Mouse (Mus musculus) testis, adult 2 months (tissue): ENCODE data around the gene Tnf. TPM values are rescaled to one million over a fixed set of nuclear protein-coding genes. Genes with fewer than 3 reads are reported as not detected.

Experiments
- H3K27ac ChIP-seq: fragments of 200-500 bp; 2 replicates; pipeline ENCODE4 v1.5.1; 2012; ENCODE audit warnings: low read depth, low read length; ENCODE audit not compliant: control insufficient read depth, insufficient read depth
- H3K27me3 ChIP-seq: fragments of 200-500 bp; 2 replicates; pipeline ENCODE4 v1.6.1; 2012; ENCODE audit warnings: mild to moderate bottlenecking, low read length, moderate library complexity; ENCODE audit not compliant: control insufficient read depth, insufficient read depth
- H3K36me3 ChIP-seq: fragments of 200-500 bp; 2 replicates; pipeline ENCODE4 v1.6.1; 2012; ENCODE audit warnings: mild to moderate bottlenecking, low read length; ENCODE audit not compliant: control insufficient read depth, insufficient read depth
- H3K4me1 ChIP-seq: fragments of 200-500 bp; 2 replicates; pipeline ENCODE4 v1.6.1; 2012; ENCODE audit warnings: low read length; ENCODE audit not compliant: control insufficient read depth, insufficient read depth
- H3K4me3 ChIP-seq: fragments of 200-500 bp; 2 replicates; pipeline ENCODE4 v1.5.1; 2012; ENCODE audit warnings: low read depth, mild to moderate bottlenecking, low read length, moderate library complexity, mixed read lengths; ENCODE audit not compliant: control insufficient read depth
- CTCF ChIP-seq: fragments of 200-500 bp; IDR thresholded peaks from 2 replicates; pipeline ENCODE4 v1.5.1; 2012; ENCODE audit warnings: low read depth, mild to moderate bottlenecking, inconsistent platforms, low read length, moderate library complexity; ENCODE audit not compliant: control insufficient read depth, insufficient read depth, insufficient replicate concordance
- POLR2A ChIP-seq: fragments of 200-500 bp; IDR thresholded peaks from 2 replicates; pipeline ENCODE4 v1.6.1; 2012; ENCODE audit warnings: low read depth, mild to moderate bottlenecking, inconsistent platforms, low read length, moderate library complexity; ENCODE audit not compliant: control insufficient read depth
- polyA plus RNA-seq: library from polyadenylated mRNA; depleted of rRNA; stranded (reverse); fragments of >200 nt; gene quantifications from 2 replicates; pipeline ENCODE4 v1.2.3, GENCODE M21; 2012; rRNA removed

Tnf gene
- polyA plus RNA-seq, 1 experiment = 0.07 TPM

- H3K27ac ChIP-seq = no peak overlapping the region
- TF ChIP-seq POLR2A (no peak), CTCF (no peak)
- peaks cover 29% of the 10 kb centered on the region for H3K36me3 ChIP-seq
- H3K4me1 ChIP-seq = peaks cover 2% of the 10 kb centered on the region
- H3K4me3 ChIP-seq = no peak overlapping the region
- H3K27me3 ChIP-seq = no peaks in the 10 kb centered on the region
These were observed 47.2 kb downstream of the Tnf start for GRCm38 (mm10) chr17:35154616-35155015.

- Histone ChIP-seq H3K27me3 (no peaks in the 10 kb centered on the region), H3K27ac (no peak overlapping the region), H3K4me1 (peaks cover 2% of the 10 kb centered on the region; the same call in 1 of the 2 replicates), H3K4me3 (no peak overlapping the region), H3K36me3 (peaks cover 25% of the 10 kb centered on the region)
- TF ChIP-seq POLR2A = no peak
- TF ChIP-seq CTCF = no peak
These were observed 47.9 kb downstream of the Tnf start for GRCm38 (mm10) chr17:35153931-35154330.

- Histone ChIP-seq H3K4me1 (peaks cover 2% of the 10 kb centered on the region; the same call in 1 of the 2 replicates), H3K36me3 (peaks cover 24% of the 10 kb centered on the region), H3K27me3 (no peaks in the 10 kb centered on the region), H3K27ac (no peak overlapping the region), H3K4me3 (no peak overlapping the region)
- TF ChIP-seq POLR2A = no peak
- TF ChIP-seq CTCF = no peak
These were observed 48.7 kb downstream of the Tnf start for GRCm38 (mm10) chr17:35153077-35153476.

- Histone ChIP-seq H3K36me3 (peaks cover 24% of the 10 kb centered on the region), H3K4me1 (peaks cover 2% of the 10 kb centered on the region; the same call in 1 of the 2 replicates), H3K27ac (no peak overlapping the region), H3K27me3 (no peaks in the 10 kb centered on the region), H3K4me3 (no peak overlapping the region)
- no peak for TF ChIP-seq CTCF
These were observed 49.7 kb downstream of the Tnf start for GRCm38 (mm10) chr17:35152121-35152520.

Other genes starting within 250 kb of the Tnf start
- 2.6 and 5.2 TPM in 2 replicates for gene Hspa1b, start 242.8 kb downstream of the Tnf start, polyA plus RNA-seq
- gene Gm20481, start 232.1 kb downstream of the Tnf start, polyA plus RNA-seq = not detected in 2 replicates
- 4.4 and 5.5 TPM in 2 replicates for gene Hspa1a, start 229.9 kb downstream of the Tnf start, polyA plus RNA-seq
- gene Hspa1l, start 229.3 kb downstream of the Tnf start, polyA plus RNA-seq = 718 and 731 TPM in 2 replicates
- 480 and 579 TPM in 2 replicates for gene Lsm2, start 220.1 kb downstream of the Tnf start, polyA plus RNA-seq
- gene Vars, start 201.0 kb downstream of the Tnf start, polyA plus RNA-seq = 261 and 309 TPM in 2 replicates
- 0.65 and 0.84 TPM in 2 replicates for gene Vwa7, start 185.4 kb downstream of the Tnf start, polyA plus RNA-seq
- gene Sapcd1, start 174.0 kb downstream of the Tnf start, polyA plus RNA-seq = 3.5 and 3.8 TPM in 2 replicates
- 19.3 and 20.4 TPM in 2 replicates for gene Msh5, start 155.3 kb downstream of the Tnf start, polyA plus RNA-seq
- 24.1 and 24.8 TPM in 2 replicates for gene Clic1, start 152.0 kb downstream of the Tnf start, polyA plus RNA-seq
- 11.1 and 14.4 TPM in 2 replicates for gene Ddah2, start 143.0 kb downstream of the Tnf start, polyA plus RNA-seq
- gene Ly6g6c, start 136.6 kb downstream of the Tnf start, polyA plus RNA-seq = 117 and 146 TPM in 2 replicates
- 3.4 and 3.7 TPM in 2 replicates for gene Mpig6b, start 135.8 kb downstream of the Tnf start, polyA plus RNA-seq
- 0.78 and 0.95 TPM in 2 replicates for gene Ly6g6e, start 125.1 kb downstream of the Tnf start, polyA plus RNA-seq
- 0.85 and 0.99 TPM in 2 replicates for gene Ly6g6d, start 123.9 kb downstream of the Tnf start, polyA plus RNA-seq
- 1.1 and 1.2 TPM in 2 replicates for gene Ly6g6f, start 116.4 kb downstream of the Tnf start, polyA plus RNA-seq
- gene Abhd16a, start 112.7 kb downstream of the Tnf start, polyA plus RNA-seq = 121 and 141 TPM in 2 replicates
- 0.54 TPM in 1 of 2 replicates, not detected in the other for gene Ly6g5c, start 93.7 kb downstream of the Tnf start, polyA plus RNA-seq
- gene Ly6g5b, start 86.6 kb downstream of the Tnf start, polyA plus RNA-seq = 2.9 and 3.1 TPM in 2 replicates
- gene Gpank1, start 80.6 kb downstream of the Tnf start, polyA plus RNA-seq = 70.0 and 73.6 TPM in 2 replicates
- 3,095 and 3,228 TPM in 2 replicates for gene Csnk2b, start 80.0 kb downstream of the Tnf start, polyA plus RNA-seq
- gene D17H6S53E, start 75.6 kb downstream of the Tnf start, polyA plus RNA-seq = 0.91 and 2.5 TPM in 2 replicates
- gene Apom, start 70.0 kb downstream of the Tnf start, polyA plus RNA-seq = 0.41 and 0.48 TPM in 2 replicates
- 709 and 791 TPM in 2 replicates for gene Bag6, start 66.8 kb downstream of the Tnf start, polyA plus RNA-seq
- 515 and 563 TPM in 2 replicates for gene Prrc2a, start 37.1 kb downstream of the Tnf start, polyA plus RNA-seq
- gene Aif1, start 25.9 kb downstream of the Tnf start, polyA plus RNA-seq = 435 and 444 TPM in 2 replicates
- gene Lst1, start 13.6 kb downstream of the Tnf start, polyA plus RNA-seq = 0.65 and 1.3 TPM in 2 replicates
- gene Ltb, start 7.6 kb downstream of the Tnf start, polyA plus RNA-seq = 0.86 and 0.87 TPM in 2 replicates
- gene Lta, start 3.3 kb upstream of the Tnf start, polyA plus RNA-seq = 0.07 TPM in 1 of 2 replicates, not detected in the other
- not detected in 2 replicates for gene Gm16181, start 18.8 kb upstream of the Tnf start, polyA plus RNA-seq
- 10.4 and 11.7 TPM in 2 replicates for gene Atp6v1g2, start 31.7 kb upstream of the Tnf start, polyA plus RNA-seq
- 27.9 and 30.2 TPM in 2 replicates for gene Nfkbil1, start 33.8 kb upstream of the Tnf start, polyA plus RNA-seq
- gene Ddx39b, start 39.7 kb upstream of the Tnf start, polyA plus RNA-seq = 125 and 129 TPM in 2 replicates
- gene H2-D1, start 60.7 kb upstream of the Tnf start, polyA plus RNA-seq = 29.6 and 31.4 TPM in 2 replicates
- gene H2-Q1, start 118.4 kb upstream of the Tnf start, polyA plus RNA-seq = not detected in 2 replicates
- gene H2-Q2, start 140.2 kb upstream of the Tnf start, polyA plus RNA-seq = 0.53 and 0.90 TPM in 2 replicates
- 3.2 and 4.2 TPM in 2 replicates for gene H2-Q4, start 177.6 kb upstream of the Tnf start, polyA plus RNA-seq
- gene H2-Q6, start 222.8 kb upstream of the Tnf start, polyA plus RNA-seq = 1.6 and 1.8 TPM in 2 replicates
- gene H2-Q7, start 237.1 kb upstream of the Tnf start, polyA plus RNA-seq = 4.9 and 5.2 TPM in 2 replicates